Mouse (Mus musculus): ENCODE data around the gene Zfp185.

Zfp185 gene

DNA sequence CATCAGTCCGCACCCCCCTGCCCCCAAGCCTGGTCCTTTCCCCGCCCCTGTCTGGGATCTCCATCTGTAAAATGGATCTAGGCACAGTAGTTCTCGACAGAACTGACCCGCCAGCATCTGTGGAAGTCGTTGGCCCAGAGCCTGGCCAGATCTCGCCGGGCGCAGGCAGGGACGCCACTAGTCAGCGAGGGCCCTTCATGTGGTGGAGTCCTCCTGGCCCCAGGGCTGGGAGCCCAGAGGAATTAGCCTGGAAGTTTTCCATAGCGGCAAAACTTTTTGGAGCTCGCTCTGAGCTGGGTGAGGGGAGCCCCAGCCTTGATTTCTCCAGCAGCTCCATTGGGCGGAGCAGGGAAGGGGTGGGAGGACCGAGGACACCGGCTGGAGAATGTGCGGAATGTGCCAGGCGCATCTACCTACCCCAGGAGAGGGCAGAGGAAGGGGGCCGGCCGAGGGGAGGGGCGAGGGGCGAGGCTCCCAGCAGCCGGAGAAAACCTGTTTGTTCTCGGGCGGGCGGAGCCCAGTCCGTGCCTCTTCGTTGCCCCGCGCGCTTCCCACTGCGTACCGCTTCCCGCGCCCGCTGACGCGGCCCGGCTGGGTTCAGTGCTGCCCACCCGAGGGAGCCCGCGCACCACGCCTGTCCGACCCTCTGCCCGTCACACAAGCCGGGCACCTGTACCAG, at the start of gene Zfp185:
Gene Zfp185, plus strand, starts transcription at position 499 of the 679 bp plus-strand sequence.
- DNase-seq, result peak; percentile 57

DNA sequence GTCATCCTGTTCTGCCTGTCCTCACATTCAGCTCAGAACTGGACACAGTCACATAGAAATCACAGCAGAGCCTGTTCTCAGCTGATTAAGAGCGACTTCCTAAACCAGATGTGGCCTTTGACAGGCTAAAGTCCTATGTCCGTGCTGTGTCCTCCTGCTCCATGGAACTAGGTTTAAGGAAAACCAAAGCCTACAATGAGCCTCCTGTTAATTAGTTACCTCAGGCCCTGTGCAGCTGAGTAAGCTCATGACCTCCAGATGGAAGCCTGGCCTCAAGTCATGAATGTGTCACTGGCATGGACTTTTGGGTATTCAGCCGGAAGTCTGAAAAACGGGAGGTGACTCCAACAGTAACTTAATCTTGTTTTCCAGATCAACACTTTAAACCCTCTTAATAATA, 33.7 kb upstream of the Zfp185 start:
- no peak for DNase-seq

- DNase-seq, result no peak
Measured at GRCm38 (mm10) chrX:72956486-72956885, 30.7 kb upstream of the Zfp185 start.

- DNase-seq, result no peak
Measured at GRCm38 (mm10) chrX:72960431-72960830, 26.7 kb upstream of the Zfp185 start.

GRCm38 (mm10) chrX:72961511-72961910, 25.6 kb upstream of the Zfp185 start:
- no peak for DNase-seq

GRCm38 (mm10) chrX:72962743-72963142, 24.4 kb upstream of the Zfp185 start:
- no peak for DNase-seq

DNA sequence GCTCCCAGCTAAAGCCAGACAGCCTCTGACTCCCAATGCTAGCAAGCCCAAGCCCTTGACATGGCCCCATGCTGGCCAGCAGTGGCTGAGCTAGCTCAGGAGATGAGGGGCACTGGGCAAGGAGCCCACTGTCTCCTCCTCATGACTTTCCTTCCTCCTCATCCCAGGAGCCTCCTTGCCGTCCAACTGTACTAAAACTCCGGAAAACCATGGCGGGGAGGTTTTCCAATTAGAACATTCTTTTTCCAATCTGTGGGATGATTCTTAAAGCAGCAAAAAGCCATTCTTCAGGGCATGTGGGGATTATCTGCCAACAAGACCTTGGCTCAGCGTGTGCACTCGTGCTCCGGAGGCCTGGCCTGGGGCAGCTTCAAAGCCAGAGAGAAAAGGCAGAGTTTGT, 4.3 kb upstream of the Zfp185 start:
- DNase-seq, result no peak

DNA sequence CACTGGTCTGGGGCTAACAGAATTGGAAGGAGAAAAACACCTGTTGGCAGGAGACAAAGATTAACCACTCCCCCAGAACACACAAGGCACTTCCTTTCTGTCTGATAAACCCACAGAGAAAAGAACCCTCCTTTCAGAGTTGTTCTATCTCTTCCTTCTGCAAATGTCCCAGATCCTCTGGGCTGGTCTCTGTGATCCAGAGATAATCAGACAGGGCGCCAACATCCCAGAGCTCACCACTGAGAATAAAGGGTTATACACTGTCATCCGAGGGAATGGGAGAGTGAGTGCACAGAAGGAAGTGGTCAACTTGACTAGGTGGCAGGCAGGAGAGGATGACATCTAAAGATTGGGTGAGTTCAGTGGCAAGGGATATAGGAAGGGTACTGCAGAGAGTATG, 1.5 kb upstream of the Zfp185 start:
- DNase-seq, result no peak

- no peak for DNase-seq
Measured at GRCm38 (mm10) chrX:72987520-72987905, 374 bp downstream of the Zfp185 start.

DNA sequence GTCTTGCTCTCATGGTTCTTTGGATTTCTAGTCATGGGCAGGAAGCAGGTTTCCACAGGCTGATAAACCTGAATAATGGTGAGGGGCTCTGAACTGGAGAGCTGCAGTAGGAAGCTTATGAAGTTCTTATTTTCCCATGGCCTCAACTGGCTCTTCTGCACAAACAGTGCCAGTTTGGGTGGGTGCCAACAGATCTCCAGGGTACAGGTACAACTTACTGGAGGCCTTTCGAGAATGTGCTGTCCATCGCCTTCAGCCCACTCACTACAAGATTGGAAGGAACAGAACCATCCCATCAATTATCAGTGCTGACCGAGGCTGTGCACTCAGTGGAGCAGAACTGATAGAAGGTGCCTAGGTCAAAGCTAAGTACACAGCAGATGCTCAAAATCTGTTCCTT, 1.3 kb downstream of the Zfp185 start:
- no peak for DNase-seq

- DNase-seq, result no peak
Measured at GRCm38 (mm10) chrX:72990581-72990980, 3.4 kb downstream of the Zfp185 start.

- DNase-seq, result no peak
Measured at GRCm38 (mm10) chrX:72992291-72992919, 5.3 kb downstream of the Zfp185 start.

GRCm38 (mm10) chrX:72995542-72995941, 8.4 kb downstream of the Zfp185 start:
- DNase-seq, result no peak

- DNase-seq, result peak; percentile 63
Measured at GRCm38 (mm10) chrX:73003110-73003509, 16.0 kb downstream of the Zfp185 start.

GRCm38 (mm10) chrX:73005678-73006077, 18.5 kb downstream of the Zfp185 start:
- DNase-seq, result peak; percentile 51

DNA sequence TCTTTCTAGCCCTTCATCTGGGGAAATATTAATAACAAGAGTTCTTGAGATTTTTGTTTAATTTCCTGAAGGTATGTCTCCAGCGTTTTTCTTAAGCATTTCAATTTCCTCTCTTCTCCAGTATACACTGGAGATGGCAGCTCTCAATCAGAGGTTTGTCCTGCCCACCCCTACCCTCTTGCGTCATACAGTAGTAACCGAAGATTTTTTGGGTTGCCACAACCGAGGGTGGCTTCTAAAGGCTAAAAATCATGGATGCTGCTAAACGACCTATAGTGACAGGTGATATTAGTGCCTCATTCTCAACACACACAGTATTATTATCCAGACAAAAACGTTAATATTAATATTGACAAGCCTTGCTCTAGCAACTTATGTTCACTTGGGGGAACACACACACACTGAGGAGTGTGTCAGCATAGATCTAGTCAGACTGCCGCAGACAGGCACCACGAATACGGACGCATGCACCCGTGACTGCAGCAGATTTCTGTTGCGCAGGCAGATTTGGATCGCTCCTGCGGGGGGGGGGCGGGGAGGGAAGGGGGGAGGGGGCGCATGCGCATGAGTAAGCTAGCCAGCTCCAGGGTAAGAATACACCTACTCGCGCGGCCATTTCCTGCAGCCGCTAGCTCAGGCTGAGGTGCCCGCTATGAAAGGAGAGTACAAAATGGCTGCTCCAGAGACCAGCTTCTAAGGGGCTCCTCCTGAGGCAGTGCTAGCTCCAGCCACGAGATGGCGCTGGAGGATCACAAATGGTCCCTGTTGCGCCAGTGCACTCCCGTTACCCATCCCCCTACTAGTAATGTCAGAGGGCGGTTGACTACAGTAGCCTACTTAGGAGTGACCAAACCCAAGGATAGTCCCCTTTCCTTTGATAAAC, 20.7 kb downstream of the Zfp185 start:
- DNase-seq, result peak; percentile 90

DNA sequence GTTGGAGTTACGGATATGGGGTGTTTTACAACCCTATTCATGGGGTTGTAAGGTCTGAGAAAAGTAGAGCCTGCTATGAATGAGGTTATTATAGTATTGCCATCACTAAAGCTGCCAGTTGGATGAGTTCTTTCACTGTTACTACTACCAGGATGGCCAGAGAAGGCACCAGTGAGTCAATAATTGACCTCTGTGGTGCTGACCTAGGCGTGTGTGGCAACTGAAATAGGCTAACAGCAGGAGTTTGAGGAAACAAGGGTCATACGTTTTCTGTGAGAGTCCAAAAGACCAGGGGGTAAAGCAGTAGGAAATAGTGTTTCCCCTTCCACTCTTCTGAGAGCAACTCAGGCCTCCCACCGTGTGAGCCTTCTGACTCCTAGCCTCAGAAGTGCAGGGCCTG, 25.7 kb downstream of the Zfp185 start:
- DNase-seq, result no peak

GRCm38 (mm10) chrX:73037003-73037402, 49.9 kb downstream of the Zfp185 start, which contains the start of gene Pnma5:
TSS of gene Pnma5 (minus strand) at chrX:73037103.
- no peak for DNase-seq

DNA sequence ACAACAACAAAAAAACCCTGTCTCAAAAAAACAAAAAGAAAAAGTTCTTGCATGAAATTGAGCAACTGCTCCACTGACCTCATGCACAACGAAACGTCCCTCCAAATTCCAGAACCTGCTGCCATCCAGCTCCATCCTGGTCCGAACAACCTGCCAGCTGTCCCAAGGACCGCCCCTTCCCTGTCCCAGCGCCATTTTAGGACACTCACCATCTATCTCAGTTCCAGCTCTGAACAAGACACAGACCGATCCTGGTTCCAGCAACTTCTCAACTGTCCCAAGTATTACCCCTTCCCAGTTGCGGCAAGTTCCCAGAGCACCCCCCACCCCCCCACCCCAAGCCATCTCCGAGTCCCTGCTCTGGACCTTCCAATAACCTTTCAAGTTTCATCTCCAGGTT, 51.7 kb downstream of the Zfp185 start:
- no peak for DNase-seq

GRCm38 (mm10) chrX:73039666-73040065, 52.5 kb downstream of the Zfp185 start:
- no peak for DNase-seq

DNA sequence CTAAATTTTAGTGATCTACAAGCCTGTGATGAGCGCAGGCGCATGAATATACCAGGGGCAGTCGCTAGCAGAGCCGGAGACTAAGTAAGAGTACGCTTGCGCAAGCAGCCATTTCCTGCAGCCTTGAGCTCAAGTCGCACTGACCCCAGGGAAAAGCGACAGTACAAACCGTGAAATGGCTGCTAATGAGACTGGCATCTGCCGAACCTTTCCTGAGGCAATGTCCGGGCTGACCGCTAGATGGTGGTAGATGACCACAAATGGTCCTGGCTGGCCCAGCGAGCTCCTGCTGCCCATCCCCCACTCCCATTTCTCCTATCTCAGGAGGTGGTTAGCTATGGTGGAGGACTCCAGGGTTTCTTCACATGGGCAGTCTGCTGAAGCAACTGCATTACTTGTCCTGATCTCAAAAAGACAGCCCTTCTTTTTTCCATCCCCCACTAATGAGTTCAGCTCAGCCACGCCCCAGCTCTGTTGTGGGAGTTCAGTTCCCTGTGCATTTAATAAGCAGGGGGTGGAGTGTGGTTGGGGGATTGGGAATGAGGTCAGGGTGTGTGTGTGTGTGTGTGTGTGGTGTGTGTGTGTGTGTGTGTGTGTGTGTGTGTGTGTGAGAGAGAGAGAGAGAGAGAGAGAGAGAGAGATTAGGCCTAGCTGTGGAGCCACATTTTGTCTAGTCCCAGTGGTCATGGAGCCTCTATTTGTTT, 66.9 kb downstream of the Zfp185 start:
- DNase-seq, result peak; percentile 87

DNA sequence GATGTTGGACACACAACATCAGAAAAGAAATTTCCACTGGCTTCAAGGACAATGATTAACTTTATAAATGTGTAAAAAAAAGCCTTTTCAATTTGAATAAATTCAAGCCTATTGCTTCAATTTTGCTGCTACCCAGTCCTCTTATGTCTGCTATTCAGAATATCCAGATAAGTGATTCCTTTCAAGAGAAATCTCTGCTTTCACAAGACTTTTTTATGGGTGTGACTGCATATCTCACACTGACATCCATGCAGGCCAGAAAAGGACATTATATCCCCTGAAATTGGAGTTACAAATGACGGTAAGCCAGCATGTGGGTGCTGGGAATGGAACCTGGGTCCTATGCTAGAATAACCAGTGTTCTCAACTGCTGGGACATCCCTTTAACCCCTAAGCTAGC, 74.4 kb downstream of the Zfp185 start:
- no peak for DNase-seq

- no peak for DNase-seq
Measured at GRCm38 (mm10) chrX:73062323-73062722, 75.2 kb downstream of the Zfp185 start.

Data from liver (tissue).